Mouse (Mus musculus): Measurements from ENCODE around the gene Pilrb1. TPM values are rescaled to one million over a fixed set of nuclear protein-coding genes. Genes with fewer than 3 reads are reported as not detected.

Gene Pilrb1
- 3.0 and 3.9 TPM in 2 replicates for polyA plus RNA-seq (2012; rRNA removed; ENCODE audit: low replicate concordance)

DNA sequence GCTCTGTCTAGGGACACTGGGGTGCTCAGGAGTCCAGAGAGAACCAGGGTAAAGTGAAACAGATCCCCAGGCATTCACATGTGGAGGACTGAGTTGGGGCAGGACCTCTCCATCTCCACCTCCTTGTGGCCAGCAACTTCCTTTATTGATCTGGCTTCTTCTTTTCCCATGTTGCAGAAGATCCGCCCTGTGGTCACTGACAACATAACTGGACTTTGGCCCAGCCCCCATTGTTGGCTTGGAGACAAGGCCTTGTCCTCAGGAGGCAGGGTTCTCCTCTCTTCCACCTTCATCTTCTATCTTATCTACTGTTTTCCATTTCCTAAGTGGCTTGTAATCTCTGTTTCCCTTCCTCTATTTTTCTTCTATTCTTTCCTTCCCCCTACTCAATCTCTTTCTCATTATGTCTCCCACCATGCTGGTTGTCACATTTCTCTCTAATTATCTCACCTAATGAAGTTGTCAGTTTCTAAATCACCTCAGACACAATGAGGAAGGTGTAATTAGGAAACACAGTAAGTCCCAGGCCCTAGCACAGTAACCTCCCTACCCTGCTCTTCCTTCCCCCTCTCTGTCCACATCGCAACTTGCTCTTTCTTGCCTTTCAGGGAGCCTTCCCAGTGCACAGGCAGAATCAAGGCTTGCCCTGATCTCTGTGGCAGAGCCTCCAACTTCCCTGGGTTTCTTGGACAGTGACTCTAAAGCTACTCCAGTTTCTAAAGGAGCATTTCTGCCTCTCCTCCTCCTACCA lies at the start of gene Pilrb1:
Pilrb1 (minus strand) TSS at position 147 of the 751 bp plus-strand sequence.

GRCm38 (mm10) chr5:137871644-137872380 lies 13.9 kb upstream of the Pilrb1 start, which contains the start of gene Pilrb2:
Gene Pilrb2 (minus strand): TSS chr5:137871815.

DNA sequence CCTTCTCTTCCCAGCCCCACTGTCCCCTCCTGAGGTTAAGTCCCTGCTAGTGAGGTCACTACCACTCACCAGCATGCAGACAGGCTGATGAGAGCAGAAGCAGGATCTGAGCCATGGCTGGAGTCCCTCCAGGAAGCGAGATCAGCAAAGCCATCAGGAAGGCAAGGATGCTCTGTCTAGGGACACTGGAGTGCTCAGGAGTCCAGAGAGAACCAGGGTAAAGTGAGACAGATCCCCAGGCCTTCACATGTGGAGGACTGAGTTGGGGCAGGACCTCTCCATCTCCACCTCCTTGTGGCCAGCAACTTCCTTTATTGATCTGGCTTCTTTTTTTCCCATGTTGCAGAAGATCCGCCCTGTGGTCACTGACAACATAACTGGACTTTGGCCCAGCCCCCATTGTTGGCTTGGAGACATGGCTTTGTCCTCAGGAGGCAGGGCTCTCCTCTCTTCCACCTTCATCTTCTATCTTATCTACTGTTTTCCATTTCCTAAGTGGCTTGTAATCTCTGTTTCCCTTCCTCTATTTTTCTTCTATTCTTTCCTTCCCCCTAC lies 21.9 kb downstream of the Pilrb1 start, which contains the start of gene Pilra:
Pilra (minus strand) TSS at position 316 of the 555 bp plus-strand sequence.

Other genes with a start within 250 kb of the Pilrb1 start
- 33.2 and 49.9 TPM in 2 replicates for gene Pcolce, start 244.3 kb downstream of the Pilrb1 start, polyA plus RNA-seq (2012; rRNA removed; ENCODE audit: low replicate concordance)
- 0.18 and 0.78 TPM in 2 replicates for gene Fbxo24, start 229.1 kb downstream of the Pilrb1 start, polyA plus RNA-seq (2012; rRNA removed; ENCODE audit: low replicate concordance)
- gene Lrch4, start 229.0 kb downstream of the Pilrb1 start, polyA plus RNA-seq (2012; rRNA removed; ENCODE audit: low replicate concordance), result 33.9 and 56.3 TPM in 2 replicates
- 22.3 and 27.1 TPM in 2 replicates for gene Gm20605, start 228.9 kb downstream of the Pilrb1 start, polyA plus RNA-seq (2012; rRNA removed; ENCODE audit: low replicate concordance)
- gene Sap25, start 216.8 kb downstream of the Pilrb1 start, polyA plus RNA-seq (2012; rRNA removed; ENCODE audit: low replicate concordance), result 114 and 144 TPM in 2 replicates
- 0.40 and 1.2 TPM in 2 replicates for gene Irs3, start 212.4 kb downstream of the Pilrb1 start, polyA plus RNA-seq (2012; rRNA removed; ENCODE audit: low replicate concordance)
- 16.4 and 20.6 TPM in 2 replicates for gene Agfg2, start 173.4 kb downstream of the Pilrb1 start, polyA plus RNA-seq (2012; rRNA removed; ENCODE audit: low replicate concordance)
- gene Nyap1, start 116.5 kb downstream of the Pilrb1 start, polyA plus RNA-seq (2012; rRNA removed; ENCODE audit: low replicate concordance), result 13.8 and 23.5 TPM in 2 replicates
- 136 and 297 TPM in 2 replicates for gene Tsc22d4, start 112.4 kb downstream of the Pilrb1 start, polyA plus RNA-seq (2012; rRNA removed; ENCODE audit: low replicate concordance)
- gene Ppp1r35, start 79.3 kb downstream of the Pilrb1 start, polyA plus RNA-seq (2012; rRNA removed; ENCODE audit: low replicate concordance), result 44.3 and 72.5 TPM in 2 replicates
- gene Mepce, start 70.5 kb downstream of the Pilrb1 start, polyA plus RNA-seq (2012; rRNA removed; ENCODE audit: low replicate concordance), result 17.6 and 30.8 TPM in 2 replicates
- gene Zcwpw1, start 70.3 kb downstream of the Pilrb1 start, polyA plus RNA-seq (2012; rRNA removed; ENCODE audit: low replicate concordance), result not detected in 2 replicates
- gene Pilra, start 21.8 kb downstream of the Pilrb1 start, polyA plus RNA-seq (2012; rRNA removed; ENCODE audit: low replicate concordance), result 3.1 and 9.7 TPM in 2 replicates
- gene Pilrb2, start 13.7 kb upstream of the Pilrb1 start, polyA plus RNA-seq (2012; rRNA removed; ENCODE audit: low replicate concordance), result 3.5 and 5.6 TPM in 2 replicates
- 12.1 and 35.2 TPM in 2 replicates for gene Cyp3a13, start 63.5 kb upstream of the Pilrb1 start, polyA plus RNA-seq (2012; rRNA removed; ENCODE audit: low replicate concordance)
- gene Gjc3, start 105.0 kb upstream of the Pilrb1 start, polyA plus RNA-seq (2012; rRNA removed; ENCODE audit: low replicate concordance), result 0.04 TPM in 1 of 2 replicates, not detected in the other
- 0.48 TPM in 1 of 2 replicates, not detected in the other for gene Azgp1, start 123.4 kb upstream of the Pilrb1 start, polyA plus RNA-seq (2012; rRNA removed; ENCODE audit: low replicate concordance)
- not detected in 2 replicates for gene Smok3a, start 163.2 kb upstream of the Pilrb1 start, polyA plus RNA-seq (2012; rRNA removed; ENCODE audit: low replicate concordance)
- gene Smok3b, start 163.3 kb upstream of the Pilrb1 start, polyA plus RNA-seq (2012; rRNA removed; ENCODE audit: low replicate concordance), result not detected in 2 replicates
- gene Smok3c, start 195.1 kb upstream of the Pilrb1 start, polyA plus RNA-seq (2012; rRNA removed; ENCODE audit: low replicate concordance), result not detected in 2 replicates
- gene Zkscan1, start 227.0 kb upstream of the Pilrb1 start, polyA plus RNA-seq (2012; rRNA removed; ENCODE audit: low replicate concordance), result 0.59 and 1.2 TPM in 2 replicates

Data from duodenum, adult 2 months (tissue).